Mouse (Mus musculus): Measurements from ENCODE around the gene Tlx1. TPM values are rescaled to one million over a fixed set of nuclear protein-coding genes. Genes with fewer than 3 reads are reported as not detected.

Tlx1 gene
- polyA plus RNA-seq, 1 experiment from 2014 or later, result 0.29 TPM

- peaks cover 27% of the 10 kb centered on the region for H3K27me3 ChIP-seq (ENCODE audit: control insufficient read depth, insufficient read depth, low read length)
Observed at GRCm38 (mm10) chr19:45131966-45132628, 18.4 kb upstream of the Tlx1 start.

GRCm38 (mm10) chr19:45142531-45142930, 7.9 kb upstream of the Tlx1 start:
- no peaks in the 10 kb centered on the region; the same call in 1 of the 2 replicates for H3K9me3 ChIP-seq (ENCODE audit: control insufficient read depth, low read length)
- no peak overlapping the region for H3K4me3 ChIP-seq (ENCODE audit: low read depth, low read length)
- H3K9ac ChIP-seq (ENCODE audit: low read length), result no peak overlapping the region
- H3K4me1 ChIP-seq (ENCODE audit: control insufficient read depth, insufficient read depth, low read length), result no peaks in the 10 kb centered on the region
- no peak overlapping the region for H3K4me2 ChIP-seq (ENCODE audit: low read depth)
- ATAC-seq (ENCODE audit: insufficient read depth, low FRiP score, low TSS enrichment), result no peak
- H3K27ac ChIP-seq (ENCODE audit: low read depth, low read length), result no peak overlapping the region
- DNase-seq (ENCODE audit: low spot score), result no peak
- no peaks in the 10 kb centered on the region for H3K36me3 ChIP-seq (ENCODE audit: control insufficient read depth, insufficient read depth, low read length)
- 6% methylated on average over 3 of the region's 3 CpGs for WGBS
- peaks cover 93% of the 10 kb centered on the region for H3K27me3 ChIP-seq (ENCODE audit: control insufficient read depth, insufficient read depth, low read length)

More at GRCm38 (mm10) chr19:45131966-45132628, 18.4 kb upstream of the Tlx1 start:
- no peak overlapping the region for H3K4me2 ChIP-seq (ENCODE audit: low read depth)
- no peak overlapping the region for H3K4me3 ChIP-seq (ENCODE audit: low read depth, low read length)
- H3K9ac ChIP-seq (ENCODE audit: low read length), result no peak overlapping the region
- no peak overlapping the region for H3K27ac ChIP-seq (ENCODE audit: low read depth, low read length)
- ATAC-seq (ENCODE audit: insufficient read depth, low FRiP score, low TSS enrichment) (no peak), DNase-seq (ENCODE audit: low spot score) (no peak)
- no peaks in the 10 kb centered on the region for H3K4me1 ChIP-seq (ENCODE audit: control insufficient read depth, insufficient read depth, low read length)
- WGBS, result 19% methylated on average over 14 of the region's 14 CpGs
- no peaks in the 10 kb centered on the region for H3K36me3 ChIP-seq (ENCODE audit: control insufficient read depth, insufficient read depth, low read length)
- no peaks in the 10 kb centered on the region for H3K9me3 ChIP-seq (ENCODE audit: control insufficient read depth, low read length)

- Histone ChIP-seq H3K4me3 (ENCODE audit: low read depth, low read length) (no peak overlapping the region), H3K27ac (ENCODE audit: low read depth, low read length) (no peak overlapping the region), H3K4me1 (ENCODE audit: control insufficient read depth, insufficient read depth, low read length) (no peaks in the 10 kb centered on the region), H3K36me3 (ENCODE audit: control insufficient read depth, insufficient read depth, low read length) (no peaks in the 10 kb centered on the region), H3K27me3 (ENCODE audit: control insufficient read depth, insufficient read depth, low read length) (peaks cover 98% of the 10 kb centered on the region), H3K4me2 (ENCODE audit: low read depth) (peak overlapping the region; percentile 27; the same call in 1 of the 2 replicates), H3K9me3 (ENCODE audit: control insufficient read depth, low read length) (no peaks in the 10 kb centered on the region; the same call in 1 of the 2 replicates), H3K9ac (ENCODE audit: low read length) (no peak overlapping the region)
- DNase-seq (ENCODE audit: low spot score), result peak; percentile 80
- under 1% methylated on average over 43 of the region's 46 CpGs for WGBS
- peak; percentile 48 for ATAC-seq (ENCODE audit: insufficient read depth, low FRiP score, low TSS enrichment)
Observed at GRCm38 (mm10) chr19:45143214-45143895, 7.1 kb upstream of the Tlx1 start.

DNA sequence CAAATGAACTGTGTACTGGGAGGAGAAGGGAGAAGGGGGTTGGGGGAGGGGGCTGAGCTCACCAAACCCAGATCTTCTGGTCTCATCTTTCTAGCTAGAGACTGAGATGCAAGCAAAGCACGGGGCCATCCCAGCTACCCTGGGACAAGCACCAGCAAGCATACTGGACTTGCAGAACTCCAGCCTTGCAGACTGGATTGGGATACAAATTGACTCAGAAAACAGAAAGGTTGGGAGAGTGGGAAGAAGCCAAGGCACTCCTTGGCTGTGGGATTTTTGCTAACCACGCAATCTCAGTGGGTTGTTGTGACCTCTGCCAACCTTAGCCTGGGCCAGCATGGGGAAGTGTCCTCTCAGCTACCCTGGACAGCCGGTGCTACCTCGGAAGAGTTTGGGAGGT, 3.4 kb upstream of the Tlx1 start:
- H3K4me3 ChIP-seq (ENCODE audit: low read depth, low read length), result no peak overlapping the region
- no peak overlapping the region for H3K27ac ChIP-seq (ENCODE audit: low read depth, low read length)
- no peak overlapping the region for H3K4me2 ChIP-seq (ENCODE audit: low read depth)
- H3K36me3 ChIP-seq (ENCODE audit: control insufficient read depth, insufficient read depth, low read length), result no peaks in the 10 kb centered on the region
- no peaks in the 10 kb centered on the region; the same call in 1 of the 2 replicates for H3K9me3 ChIP-seq (ENCODE audit: control insufficient read depth, low read length)
- H3K4me1 ChIP-seq (ENCODE audit: control insufficient read depth, insufficient read depth, low read length), result peaks cover 12% of the 10 kb centered on the region
- H3K27me3 ChIP-seq (ENCODE audit: control insufficient read depth, insufficient read depth, low read length), result peaks cover 99% of the 10 kb centered on the region
- WGBS, result 1% methylated on average over 4 of the region's 4 CpGs
- DNase-seq (ENCODE audit: low spot score) (no peak), ATAC-seq (ENCODE audit: insufficient read depth, low FRiP score, low TSS enrichment) (no peak)
- no peak overlapping the region for H3K9ac ChIP-seq (ENCODE audit: low read length)

- Histone ChIP-seq H3K9ac (ENCODE audit: low read length) (no peak overlapping the region), H3K27me3 (ENCODE audit: control insufficient read depth, insufficient read depth, low read length) (peaks cover 99% of the 10 kb centered on the region), H3K9me3 (ENCODE audit: control insufficient read depth, low read length) (no peaks in the 10 kb centered on the region), H3K36me3 (ENCODE audit: control insufficient read depth, insufficient read depth, low read length) (no peaks in the 10 kb centered on the region), H3K4me3 (ENCODE audit: low read depth, low read length) (peak overlapping the region; percentile 24), H3K4me2 (ENCODE audit: low read depth) (peak overlapping the region; percentile 41), H3K4me1 (ENCODE audit: control insufficient read depth, insufficient read depth, low read length) (peaks cover 12% of the 10 kb centered on the region), H3K27ac (ENCODE audit: low read depth, low read length) (no peak overlapping the region)
- no peak for DNase-seq (ENCODE audit: low spot score)
- ATAC-seq (ENCODE audit: insufficient read depth, low FRiP score, low TSS enrichment), result no peak
- under 1% methylated on average over 35 of the region's 36 CpGs for WGBS
Observed at GRCm38 (mm10) chr19:45151361-45152182, 1.1 kb downstream of the Tlx1 start.

DNA sequence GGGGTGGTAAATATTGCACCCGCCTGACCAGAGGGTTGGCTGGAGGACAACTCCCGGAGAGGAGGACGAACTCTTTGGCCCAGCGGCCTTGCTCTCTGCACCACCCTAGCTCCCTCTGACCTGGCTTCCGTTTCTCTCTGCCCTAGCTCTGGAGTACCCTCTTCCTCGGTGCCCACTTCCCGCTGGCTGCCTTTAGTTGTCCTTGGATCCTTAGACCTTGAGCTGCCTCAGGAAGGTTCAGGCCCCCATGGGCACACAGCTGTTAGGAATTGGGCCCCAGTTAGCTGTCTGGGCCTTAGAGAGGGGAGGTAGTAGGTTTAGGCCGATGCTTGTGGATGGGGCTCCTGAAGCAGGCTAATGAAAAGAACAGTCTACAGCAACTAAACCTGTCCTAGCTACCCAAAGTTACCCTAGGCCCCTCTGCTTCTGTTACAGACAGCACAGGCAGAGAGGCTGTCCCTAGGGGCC, 1.7 kb downstream of the Tlx1 start:
- no peak for DNase-seq (ENCODE audit: low spot score)
- no peaks in the 10 kb centered on the region for H3K9me3 ChIP-seq (ENCODE audit: control insufficient read depth, low read length)
- no peaks in the 10 kb centered on the region for H3K36me3 ChIP-seq (ENCODE audit: control insufficient read depth, insufficient read depth, low read length)
- H3K9ac ChIP-seq (ENCODE audit: low read length), result no peak overlapping the region
- no peak overlapping the region for H3K4me2 ChIP-seq (ENCODE audit: low read depth)
- peaks cover 12% of the 10 kb centered on the region for H3K4me1 ChIP-seq (ENCODE audit: control insufficient read depth, insufficient read depth, low read length)
- ATAC-seq (ENCODE audit: insufficient read depth, low FRiP score, low TSS enrichment), result no peak
- no peak overlapping the region for H3K4me3 ChIP-seq (ENCODE audit: low read depth, low read length)
- WGBS, result 2% methylated on average over 8 of the region's 8 CpGs
- no peak overlapping the region for H3K27ac ChIP-seq (ENCODE audit: low read depth, low read length)
- peaks cover 99% of the 10 kb centered on the region for H3K27me3 ChIP-seq (ENCODE audit: control insufficient read depth, insufficient read depth, low read length)

GRCm38 (mm10) chr19:45153311-45154058, 3.0 kb downstream of the Tlx1 start:
- ATAC-seq (ENCODE audit: insufficient read depth, low FRiP score, low TSS enrichment) (no peak), DNase-seq (ENCODE audit: low spot score) (peak; percentile 57)
- H3K4me1 ChIP-seq (ENCODE audit: control insufficient read depth, insufficient read depth, low read length), result peaks cover 12% of the 10 kb centered on the region
- H3K36me3 ChIP-seq (ENCODE audit: control insufficient read depth, insufficient read depth, low read length), result no peaks in the 10 kb centered on the region
- H3K4me3 ChIP-seq (ENCODE audit: low read depth, low read length), result 0 out of 2 replicates have a peak overlapping the region, but pooled peaks have one; percentile 6
- no peaks in the 10 kb centered on the region for H3K9me3 ChIP-seq (ENCODE audit: control insufficient read depth, low read length)
- H3K27me3 ChIP-seq (ENCODE audit: control insufficient read depth, insufficient read depth, low read length), result peaks cover 99% of the 10 kb centered on the region
- no peak overlapping the region for H3K27ac ChIP-seq (ENCODE audit: low read depth, low read length)
- 0 out of 2 replicates have a peak overlapping the region, but pooled peaks have one; percentile 8 for H3K4me2 ChIP-seq (ENCODE audit: low read depth)
- H3K9ac ChIP-seq (ENCODE audit: low read length), result no peak overlapping the region
- 0% methylated on average over 44 of the region's 44 CpGs for WGBS

DNA sequence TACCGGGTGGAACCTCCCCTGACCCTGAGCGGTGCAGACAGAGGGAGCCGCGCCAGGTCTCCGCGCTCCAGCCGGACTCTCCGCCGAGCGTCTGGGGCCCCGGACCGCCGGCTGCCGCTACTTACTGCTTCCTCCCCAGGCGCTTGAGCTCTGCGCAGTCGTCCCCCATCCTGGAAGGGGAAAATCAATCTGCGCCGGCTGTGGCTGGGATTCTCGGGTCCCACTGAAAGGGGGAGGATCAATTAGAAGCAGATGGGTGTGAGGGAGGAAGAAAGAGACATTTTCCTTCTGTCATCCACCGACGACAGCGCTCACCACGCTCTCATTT, 3.5 kb downstream of the Tlx1 start:
- H3K9me3 ChIP-seq (ENCODE audit: control insufficient read depth, low read length), result no peaks in the 10 kb centered on the region
- peaks cover 99% of the 10 kb centered on the region for H3K27me3 ChIP-seq (ENCODE audit: control insufficient read depth, insufficient read depth, low read length)
- H3K4me3 ChIP-seq (ENCODE audit: low read depth, low read length), result 0 out of 2 replicates have a peak overlapping the region, but pooled peaks have one; percentile 6
- H3K4me1 ChIP-seq (ENCODE audit: control insufficient read depth, insufficient read depth, low read length), result peaks cover 12% of the 10 kb centered on the region
- no peaks in the 10 kb centered on the region for H3K36me3 ChIP-seq (ENCODE audit: control insufficient read depth, insufficient read depth, low read length)
- H3K27ac ChIP-seq (ENCODE audit: low read depth, low read length), result no peak overlapping the region
- DNase-seq (ENCODE audit: low spot score), result no peak
- H3K4me2 ChIP-seq (ENCODE audit: low read depth), result 0 out of 2 replicates have a peak overlapping the region, but pooled peaks have one; percentile 8
- WGBS, result 0% methylated on average over 23 of the region's 24 CpGs
- H3K9ac ChIP-seq (ENCODE audit: low read length), result no peak overlapping the region
- no peak for ATAC-seq (ENCODE audit: insufficient read depth, low FRiP score, low TSS enrichment)

Data from neural tube, embryonic 11.5 days (tissue).